Mouse (Mus musculus): ENCODE data around the gene Jhy.

GRCm38 (mm10) chr9:40859196-40859595 is 104.7 kb downstream of the Jhy start:
- TF ChIP-seq CTCF (IDR thresholded peaks at IDR 0.05; ENCODE audit: low read depth) = no peak
- no peak for TF ChIP-seq EP300 (IDR thresholded peaks at IDR 0.05; ENCODE audit: low read depth)

Measured in heart, postnatal 0 days (tissue).